Comparison of ENCODE assay signal across 17 mouse cellular contexts in the genomic region with DNA sequence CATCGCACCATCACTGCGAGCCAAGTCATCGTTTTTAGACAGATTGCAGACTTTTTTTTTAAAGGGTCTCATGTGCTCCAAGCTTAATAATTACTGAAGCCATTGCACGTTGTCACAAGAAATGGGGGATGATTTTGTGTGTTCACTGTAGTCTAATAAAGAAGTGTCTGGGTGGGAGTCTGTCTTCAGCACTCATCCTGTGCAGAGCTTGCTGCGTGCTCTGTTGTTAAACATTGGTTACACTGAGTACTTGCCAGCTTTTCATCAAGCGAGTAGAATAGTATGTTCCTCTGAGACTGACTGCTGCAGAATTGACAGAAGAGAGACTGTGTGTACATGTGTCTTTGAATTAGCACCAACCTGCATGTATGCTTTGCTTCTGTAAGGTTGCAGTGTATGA. TPM values are rescaled to one million over a fixed set of nuclear protein-coding genes. Genes with fewer than 3 reads are reported as not detected.
A peak's percentile ranks its signal among the peaks of the same experiment; 100 is the strongest.
DNase-seq lines count a peak whose midpoint lies in the region; ATAC-seq and TF ChIP-seq lines count a peak whose summit lies in the region.
"Had no signal": no experiment of that assay in that cellular context is flagged by ENCODE, and none has a peak within 500 bp of the region (broad histone marks: within the 10 kb centered on the region; RNA-seq: fewer than 3 reads in every experiment).

No protein-coding gene starts in this region.

- peaks cover 32% of the 10 kb centered on the region for H3K4me1 ChIP-seq in forebrain, embryonic 13.5 days
- H3K4me1 ChIP-seq in forebrain, embryonic 12.5 days = no peaks in the 10 kb centered on the region
- peaks cover 15% of the 10 kb centered on the region for H3K4me1 ChIP-seq in intestine, embryonic 14.5 days (replicated peaks; ENCODE audit: control insufficient read depth, insufficient read depth, low read length)
- peaks cover 10% of the 10 kb centered on the region for H3K4me1 ChIP-seq in intestine, embryonic 15.5 days (replicated peaks)
- H3K4me1 ChIP-seq in lung, embryonic 14.5 days (ENCODE audit: insufficient read depth) = peaks cover 7% of the 10 kb centered on the region
- peaks cover 3% of the 10 kb centered on the region; the same call in 1 of the 2 replicates for H3K4me1 ChIP-seq in hindbrain, embryonic 10.5 days (replicated peaks)

- no peak overlapping the region for H3K4me2 ChIP-seq in forebrain, embryonic 13.5 days
- no peak overlapping the region for H3K4me2 ChIP-seq in forebrain, embryonic 12.5 days
- peak overlapping the region; percentile 18; the same call in 1 of the 2 replicates for H3K4me2 ChIP-seq in intestine, embryonic 14.5 days (ENCODE audit: low read length)
- H3K4me2 ChIP-seq in intestine, embryonic 15.5 days (replicated peaks) = no peak overlapping the region
- H3K4me2 ChIP-seq in lung, embryonic 14.5 days = no peak overlapping the region
- H3K4me2 ChIP-seq: embryonic facial prominence, embryonic 15.5 days; hindbrain, embryonic 14.5 days; liver, embryonic 15.5 days had no signal

- TF ChIP-seq CTCF in lung, embryonic 14.5 days (IDR thresholded peaks at IDR 0.05; ENCODE audit: low read depth) = no peak

- ATAC-seq in forebrain, embryonic 13.5 days = peak; percentile 33; the same call in 1 of the 2 replicates
- no peak for ATAC-seq in forebrain, embryonic 12.5 days (ENCODE audit: low FRiP score)
- no peak for ATAC-seq in intestine, embryonic 14.5 days (replicated peaks; ENCODE audit: low FRiP score, low TSS enrichment, low read depth)
- ATAC-seq in intestine, embryonic 15.5 days = no peak
- ATAC-seq in lung, embryonic 14.5 days (ENCODE audit: insufficient read depth) = no peak

- H3K9me3 ChIP-seq in forebrain, embryonic 13.5 days (replicated peaks) = no peaks in the 10 kb centered on the region
- H3K9me3 ChIP-seq in forebrain, embryonic 12.5 days = no peaks in the 10 kb centered on the region
- no peaks in the 10 kb centered on the region for H3K9me3 ChIP-seq in intestine, embryonic 14.5 days (ENCODE audit: control insufficient read depth, low read length)
- H3K9me3 ChIP-seq in intestine, embryonic 15.5 days = no peaks in the 10 kb centered on the region
- H3K9me3 ChIP-seq in lung, embryonic 14.5 days (ENCODE audit: low read depth, low read length) = no peaks in the 10 kb centered on the region
- no peaks in the 10 kb centered on the region for H3K9me3 ChIP-seq in hindbrain, embryonic 10.5 days
- H3K9me3 ChIP-seq: embryonic facial prominence, embryonic 15.5 days; liver, embryonic 15.5 days had no signal

- H3K36me3 ChIP-seq in forebrain, embryonic 13.5 days (ENCODE audit: poor library complexity, severe bottlenecking) = no peaks in the 10 kb centered on the region
- H3K36me3 ChIP-seq in forebrain, embryonic 12.5 days (replicated peaks) = 0 out of 2 replicates have a peak, but pooled peaks cover 4% of the 10 kb centered on the region
- no peaks in the 10 kb centered on the region for H3K36me3 ChIP-seq in intestine, embryonic 14.5 days (ENCODE audit: control insufficient read depth, insufficient read depth, low read length)
- H3K36me3 ChIP-seq in intestine, embryonic 15.5 days = no peaks in the 10 kb centered on the region
- H3K36me3 ChIP-seq in lung, embryonic 14.5 days (ENCODE audit: insufficient read depth) = 0 out of 2 replicates have a peak, but pooled peaks cover 3% of the 10 kb centered on the region
- peaks cover 3% of the 10 kb centered on the region; the same call in 1 of the 2 replicates for H3K36me3 ChIP-seq in hindbrain, embryonic 10.5 days
- H3K36me3 ChIP-seq: embryonic facial prominence, embryonic 15.5 days; liver, embryonic 15.5 days had no signal

- no peak overlapping the region; the same call in 1 of the 2 replicates for H3K27ac ChIP-seq in forebrain, embryonic 13.5 days
- no peak overlapping the region for H3K27ac ChIP-seq in forebrain, embryonic 12.5 days
- peak overlapping the region; percentile 16; the same call in 1 of the 2 replicates for H3K27ac ChIP-seq in intestine, embryonic 14.5 days (ENCODE audit: low read depth)
- no peak overlapping the region for H3K27ac ChIP-seq in intestine, embryonic 15.5 days
- H3K27ac ChIP-seq in lung, embryonic 14.5 days (ENCODE audit: low read depth) = no peak overlapping the region; the same call in 1 of the 2 replicates
- H3K27ac ChIP-seq in hindbrain, embryonic 10.5 days = no peak overlapping the region
- H3K27ac ChIP-seq: embryonic facial prominence, embryonic 15.5 days; hindbrain, embryonic 14.5 days; liver, embryonic 15.5 days had no signal

- no peaks in the 10 kb centered on the region for H3K27me3 ChIP-seq in forebrain, embryonic 13.5 days
- H3K27me3 ChIP-seq in forebrain, embryonic 12.5 days = no peaks in the 10 kb centered on the region
- no peaks in the 10 kb centered on the region for H3K27me3 ChIP-seq in intestine, embryonic 14.5 days (replicated peaks; ENCODE audit: control insufficient read depth, insufficient read depth, low read length)
- H3K27me3 ChIP-seq in intestine, embryonic 15.5 days (replicated peaks) = no peaks in the 10 kb centered on the region
- H3K27me3 ChIP-seq in lung, embryonic 14.5 days (ENCODE audit: insufficient read depth, low read length) = no peaks in the 10 kb centered on the region
- H3K27me3 ChIP-seq in hindbrain, embryonic 10.5 days (ENCODE audit: insufficient read depth, poor library complexity, severe bottlenecking) = no peaks in the 10 kb centered on the region
- H3K27me3 ChIP-seq: embryonic facial prominence, embryonic 15.5 days; liver, embryonic 15.5 days had no signal

- no peak overlapping the region for H3K9ac ChIP-seq in forebrain, embryonic 13.5 days
- no peak overlapping the region for H3K9ac ChIP-seq in forebrain, embryonic 12.5 days
- H3K9ac ChIP-seq in intestine, embryonic 14.5 days (ENCODE audit: low read length) = no peak overlapping the region
- no peak overlapping the region for H3K9ac ChIP-seq in intestine, embryonic 15.5 days
- H3K9ac ChIP-seq in lung, embryonic 14.5 days = no peak overlapping the region
- H3K9ac ChIP-seq: embryonic facial prominence, embryonic 15.5 days; hindbrain, embryonic 14.5 days; liver, embryonic 15.5 days had no signal

- 84% methylated on average over 6 of the region's 6 CpGs for WGBS in forebrain, embryonic 13.5 days
- 88% methylated on average over 6 of the region's 6 CpGs for WGBS in forebrain, embryonic 12.5 days
- 55% methylated on average over 6 of the region's 6 CpGs for WGBS in intestine, embryonic 14.5 days
- WGBS in intestine, embryonic 15.5 days = 60% methylated on average over 6 of the region's 6 CpGs
- WGBS in lung, embryonic 14.5 days = 54% methylated on average over 6 of the region's 6 CpGs
- WGBS in hindbrain, embryonic 10.5 days = 94% methylated on average over 6 of the region's 6 CpGs

- H3K4me3 ChIP-seq in forebrain, embryonic 13.5 days = no peak overlapping the region
- H3K4me3 ChIP-seq in forebrain, embryonic 12.5 days (replicated peaks) = no peak overlapping the region
- no peak overlapping the region for H3K4me3 ChIP-seq in intestine, embryonic 14.5 days (ENCODE audit: low read depth, low read length)
- H3K4me3 ChIP-seq in intestine, embryonic 15.5 days (replicated peaks) = no peak overlapping the region
- no peak overlapping the region for H3K4me3 ChIP-seq in lung, embryonic 14.5 days (ENCODE audit: low read depth, low read length)
- H3K4me3 ChIP-seq in hindbrain, embryonic 10.5 days = no peak overlapping the region
- H3K4me3 ChIP-seq: embryonic facial prominence, embryonic 15.5 days; liver, embryonic 15.5 days had no signal

- DNase-seq in intestine, embryonic 14.5 days (ENCODE audit: low spot score) = no peak
- DNase-seq in lung, embryonic 14.5 days = peak; percentile 4
- no peak for DNase-seq in lung, adult 18-20 months
- DNase-seq in layer of hippocampus, adult 9-11 months = peak; percentile 59
- DNase-seq in hindbrain, embryonic 10.5 days (ENCODE audit: low spot score) = no peak
- DNase-seq: adrenal gland, adult 8-10 months; cerebellum, adult 9-11 months; kidney, adult 2 months; retina, postnatal 1 day; thymus, postnatal 4 days had no signal

RNA-seq across cellular contexts. Expression of gene Mosmo, which starts 7.8 kb away (rescaled TPM):
- 14.1 and 16.5 TPM in 2 replicates for polyA plus RNA-seq in forebrain, embryonic 13.5 days (2015; fragmentation: Nextera tagmentation; extraction: Ambion mirVana)
- polyA plus RNA-seq in forebrain, embryonic 12.5 days (2016; fragmentation: Nextera tagmentation; extraction: Ambion mirVana) = 17.4 and 18.1 TPM in 2 replicates
- 13.1 and 15.1 TPM in 2 replicates for polyA plus RNA-seq in intestine, embryonic 14.5 days (2014; fragmentation: Nextera tagmentation; extraction: Ambion mirVana)
- 10.4 and 11.0 TPM in 2 replicates for polyA plus RNA-seq in intestine, embryonic 15.5 days (2015; fragmentation: Nextera tagmentation; extraction: Ambion mirVana)
- polyA plus RNA-seq in lung, embryonic 14.5 days (2014; fragmentation: Nextera tagmentation; extraction: Ambion mirVana) = 14.9 and 15.3 TPM in 2 replicates
- 10.4 and 13.8 TPM in 2 replicates for polyA plus RNA-seq in hindbrain, embryonic 10.5 days (2016; fragmentation: Nextera tagmentation; extraction: Ambion mirVana)

RNA-seq across cellular contexts. Expression of gene Pdzd9, which starts 15.1 kb away (rescaled TPM):
- 0.23 and 0.57 TPM in 2 replicates for polyA plus RNA-seq in forebrain, embryonic 13.5 days (2015; fragmentation: Nextera tagmentation; extraction: Ambion mirVana)
- 0.44 and 0.50 TPM in 2 replicates for polyA plus RNA-seq in forebrain, embryonic 12.5 days (2016; fragmentation: Nextera tagmentation; extraction: Ambion mirVana)
- polyA plus RNA-seq in intestine, embryonic 14.5 days (2014; fragmentation: Nextera tagmentation; extraction: Ambion mirVana) = 0.37 and 0.44 TPM in 2 replicates
- 0.35 and 0.39 TPM in 2 replicates for polyA plus RNA-seq in intestine, embryonic 15.5 days (2015; fragmentation: Nextera tagmentation; extraction: Ambion mirVana)
- polyA plus RNA-seq in lung, embryonic 14.5 days (2014; fragmentation: Nextera tagmentation; extraction: Ambion mirVana) = 0.22 and 0.31 TPM in 2 replicates
- polyA plus RNA-seq in hindbrain, embryonic 10.5 days (2016; fragmentation: Nextera tagmentation; extraction: Ambion mirVana) = 0.35 and 0.40 TPM in 2 replicates
- polyA plus RNA-seq: small intestine, adult 2 months had no signal

RNA-seq across cellular contexts. Expression of gene Uqcrc2, which starts 50.3 kb away (rescaled TPM):
- 209 and 210 TPM in 2 replicates for polyA plus RNA-seq in forebrain, embryonic 13.5 days (2015; fragmentation: Nextera tagmentation; extraction: Ambion mirVana)
- 178 and 183 TPM in 2 replicates for polyA plus RNA-seq in forebrain, embryonic 12.5 days (2016; fragmentation: Nextera tagmentation; extraction: Ambion mirVana)
- polyA plus RNA-seq in intestine, embryonic 14.5 days (2014; fragmentation: Nextera tagmentation; extraction: Ambion mirVana) = 235 and 246 TPM in 2 replicates
- 295 and 299 TPM in 2 replicates for polyA plus RNA-seq in intestine, embryonic 15.5 days (2015; fragmentation: Nextera tagmentation; extraction: Ambion mirVana)
- polyA plus RNA-seq in lung, embryonic 14.5 days (2014; fragmentation: Nextera tagmentation; extraction: Ambion mirVana) = 195 and 197 TPM in 2 replicates
- polyA plus RNA-seq in hindbrain, embryonic 10.5 days (2016; fragmentation: Nextera tagmentation; extraction: Ambion mirVana) = 165 and 174 TPM in 2 replicates

RNA-seq across cellular contexts. Expression of gene Vwa3a, which starts 53.9 kb away (rescaled TPM):
- polyA plus RNA-seq in forebrain, embryonic 13.5 days (2015; fragmentation: Nextera tagmentation; extraction: Ambion mirVana) = 0.84 TPM in 2 replicates
- polyA plus RNA-seq in forebrain, embryonic 12.5 days (2016; fragmentation: Nextera tagmentation; extraction: Ambion mirVana) = 0.42 and 0.88 TPM in 2 replicates
- polyA plus RNA-seq in intestine, embryonic 14.5 days (2014; fragmentation: Nextera tagmentation; extraction: Ambion mirVana) = 0.32 TPM in 2 replicates
- polyA plus RNA-seq in intestine, embryonic 15.5 days (2015; fragmentation: Nextera tagmentation; extraction: Ambion mirVana) = 0.24 and 0.29 TPM in 2 replicates
- polyA plus RNA-seq in lung, embryonic 14.5 days (2014; fragmentation: Nextera tagmentation; extraction: Ambion mirVana) = 0.20 and 0.27 TPM in 2 replicates
- 0.49 and 1.3 TPM in 2 replicates for polyA plus RNA-seq in hindbrain, embryonic 10.5 days (2016; fragmentation: Nextera tagmentation; extraction: Ambion mirVana)
- polyA plus RNA-seq: liver, embryonic 15.5 days had no signal

Comparison
In these comparisons a context has a peak if more than half of its experiments do, and no peak if none do; other contexts are left out.
1. DNase-seq: peak in lung, embryonic 14.5 days (single experiment) and layer of hippocampus, adult 9-11 months (single experiment); none in intestine, embryonic 14.5 days (single experiment), lung, adult 18-20 months (0 of 2) and hindbrain, embryonic 10.5 days (single experiment).